Mouse (Mus musculus) monocyte, adult 5-6 weeks (primary cell): ENCODE measurements around the gene Itpk1. TPM values are rescaled to one million over a fixed set of nuclear protein-coding genes. Genes with fewer than 3 reads are reported as not detected.

Experiments used
- ATAC-seq: fragments of 153-309, 156-312 bp; replicated peaks from 2 replicates; pipeline ENCODE4 v1.8.0; 2017; ENCODE audit warnings: mild to moderate bottlenecking; ENCODE audit not compliant: low TSS enrichment, insufficient number of reproducible peaks, severe bottlenecking, poor library complexity, low FRiP score
- total RNA-seq: library from RNA; stranded (forward); fragments of 200-1000, 200-491, 200-594 nt; gene quantifications from 3 replicates; pipeline ENCODE4 v1.2.3, GENCODE M21; 2017

Gene Itpk1
- 21.2 to 31.3 TPM (median 22.5 TPM) in 3 replicates for total RNA-seq

DNA sequence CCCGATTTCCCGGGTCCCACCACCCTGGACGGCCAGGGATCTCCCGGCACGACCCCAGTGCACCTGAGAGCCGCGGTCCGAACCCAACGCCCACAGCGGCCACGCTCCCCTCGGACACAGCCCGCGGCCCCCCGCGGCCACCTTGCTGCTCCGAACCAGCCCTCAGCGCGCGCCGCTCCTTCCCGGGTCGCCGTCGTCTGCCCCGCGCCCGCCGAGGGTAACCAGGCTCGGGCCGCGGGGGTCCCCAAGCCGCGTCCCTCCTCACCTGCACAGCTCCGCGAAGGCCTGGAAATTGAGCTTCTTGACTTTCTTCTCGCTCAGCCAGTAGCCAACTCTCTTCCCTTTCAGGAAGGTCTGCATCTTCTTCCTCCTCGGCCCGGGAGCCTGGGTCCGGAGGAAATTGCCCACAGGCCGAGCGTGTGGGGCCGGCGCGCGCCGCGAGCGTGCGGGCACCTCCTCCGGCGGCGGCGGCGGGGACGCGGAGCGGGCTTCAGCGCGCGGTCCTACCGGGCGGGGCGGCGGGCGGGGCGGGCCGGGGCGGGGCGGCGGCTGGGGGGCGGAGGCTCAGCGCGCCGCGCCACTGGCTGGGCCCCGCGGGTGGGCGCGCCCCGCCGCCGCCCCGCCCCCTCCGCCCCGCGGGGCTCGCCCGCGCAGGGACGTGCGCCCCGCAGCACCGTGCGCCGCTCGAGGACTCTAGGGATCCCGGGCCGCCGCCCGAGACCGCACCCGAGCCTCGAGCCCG is at the start of gene Itpk1:
TSS of gene Itpk1 (minus strand) at position 474 of the 742 bp plus-strand sequence.
- ATAC-seq, result no peak

- no peak for ATAC-seq
Observed at GRCm38 (mm10) chr12:102748256-102748655, 43.5 kb upstream of the Itpk1 start.

GRCm38 (mm10) chr12:102744839-102745238 is 40.1 kb upstream of the Itpk1 start:
- peak; percentile 76 for ATAC-seq

DNA sequence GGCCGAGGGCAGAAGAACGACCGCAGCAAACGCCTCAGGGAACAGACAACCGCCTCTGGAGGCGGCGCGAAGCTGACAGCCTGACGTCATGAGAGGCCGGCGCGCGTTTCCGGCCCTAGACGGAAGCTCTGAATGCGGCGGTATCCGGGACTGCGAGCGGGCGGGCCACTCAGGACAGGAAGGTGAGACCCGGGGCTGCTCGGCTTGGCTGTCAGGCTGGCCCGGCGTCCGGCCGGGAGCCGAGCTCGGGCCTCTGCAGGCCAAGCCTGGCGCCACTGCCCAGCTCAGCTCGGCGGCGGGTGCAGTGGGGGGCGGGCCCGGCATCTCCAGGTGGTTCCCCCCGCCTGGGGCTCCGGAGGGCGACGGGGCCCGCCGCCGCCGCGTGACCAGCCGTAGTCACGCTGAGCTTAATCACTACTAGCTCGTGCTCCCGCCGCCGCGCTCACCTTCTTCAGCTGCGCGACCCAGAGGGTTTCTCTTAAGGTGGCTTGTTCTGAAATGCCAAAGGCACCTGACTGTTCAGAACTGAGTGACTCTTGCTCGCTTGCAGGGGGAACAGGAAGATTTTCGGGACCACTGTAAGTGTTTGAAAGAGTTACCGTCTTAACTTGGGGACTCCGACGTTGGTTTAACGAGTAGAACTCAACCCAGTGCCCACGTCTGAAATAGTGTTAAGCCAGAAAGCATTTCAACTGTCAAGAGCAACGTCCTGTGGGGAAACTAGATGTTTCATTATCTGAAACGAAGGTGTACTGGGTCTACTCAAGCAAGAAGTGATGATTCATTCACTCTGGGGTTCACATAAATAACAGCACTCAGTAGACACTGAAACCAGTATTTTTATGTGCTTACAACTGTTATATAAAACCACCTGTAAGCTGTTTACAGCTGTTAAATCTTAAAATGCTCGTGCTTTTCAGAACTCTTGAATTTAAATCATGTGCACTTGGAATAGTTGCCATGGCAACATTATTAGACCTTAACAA is 39.2 kb upstream of the Itpk1 start, which contains the start of the genes Moap1 and Tmem251:
TSS of gene Moap1 (minus strand) at position 73 of the 986 bp plus-strand sequence.
TSS of gene Tmem251 (plus strand) at position 174 of the 986 bp plus-strand sequence.
- ATAC-seq, result peak; percentile 82

DNA sequence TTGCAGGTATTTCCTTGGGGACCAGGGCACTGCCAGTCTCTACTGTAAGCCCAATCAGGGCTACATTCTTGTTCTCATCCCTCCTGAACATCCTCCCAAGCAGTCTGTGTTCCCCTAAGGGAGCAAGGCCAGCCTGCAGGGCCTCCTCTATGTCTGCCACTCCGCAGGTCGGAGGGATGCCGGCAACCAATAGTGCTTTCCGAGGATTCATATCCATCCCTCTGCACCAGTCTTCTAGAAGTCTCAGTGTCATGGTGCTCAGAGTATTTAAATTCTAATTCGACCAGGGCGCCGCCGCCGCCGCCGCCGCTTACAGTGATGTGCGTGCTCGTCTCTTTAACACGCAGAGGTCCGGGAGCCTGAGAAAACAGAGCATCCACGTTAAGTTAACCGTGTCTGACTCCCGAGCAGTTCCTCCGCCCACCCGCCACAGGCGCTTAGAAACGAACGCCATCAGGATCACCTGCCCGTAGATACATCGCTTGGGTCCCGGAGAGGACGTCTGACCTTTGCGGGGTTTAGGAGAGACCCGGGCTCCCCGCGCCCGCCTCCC is 38.4 kb upstream of the Itpk1 start:
- no peak; the same call in 1 of the 2 replicates for ATAC-seq

- ATAC-seq, result no peak
Observed at GRCm38 (mm10) chr12:102742056-102742455, 37.3 kb upstream of the Itpk1 start.

- no peak for ATAC-seq
Observed at GRCm38 (mm10) chr12:102740285-102740684, 35.6 kb upstream of the Itpk1 start.

DNA sequence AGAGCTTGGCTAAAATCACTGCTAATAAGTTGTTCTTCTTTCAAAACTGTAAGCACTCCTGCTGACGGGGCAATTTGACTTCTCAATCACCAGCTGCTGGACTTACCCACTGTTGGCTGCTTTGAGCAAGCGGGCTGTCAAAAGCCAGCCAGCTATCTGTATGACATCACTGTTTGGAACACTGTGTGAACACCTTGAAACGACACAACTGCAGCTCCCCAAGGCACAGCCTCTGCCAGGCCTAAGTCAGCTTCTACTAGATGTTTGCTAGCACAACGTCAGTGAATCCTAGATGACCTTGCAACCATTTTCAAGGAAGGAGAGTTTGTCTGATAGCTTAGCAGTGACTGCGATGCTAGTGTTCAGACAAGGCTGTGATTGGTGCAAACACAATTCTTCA is 34.4 kb upstream of the Itpk1 start:
- no peak for ATAC-seq

GRCm38 (mm10) chr12:102733381-102733780 is 28.7 kb upstream of the Itpk1 start:
- ATAC-seq, result peak; percentile 85

DNA sequence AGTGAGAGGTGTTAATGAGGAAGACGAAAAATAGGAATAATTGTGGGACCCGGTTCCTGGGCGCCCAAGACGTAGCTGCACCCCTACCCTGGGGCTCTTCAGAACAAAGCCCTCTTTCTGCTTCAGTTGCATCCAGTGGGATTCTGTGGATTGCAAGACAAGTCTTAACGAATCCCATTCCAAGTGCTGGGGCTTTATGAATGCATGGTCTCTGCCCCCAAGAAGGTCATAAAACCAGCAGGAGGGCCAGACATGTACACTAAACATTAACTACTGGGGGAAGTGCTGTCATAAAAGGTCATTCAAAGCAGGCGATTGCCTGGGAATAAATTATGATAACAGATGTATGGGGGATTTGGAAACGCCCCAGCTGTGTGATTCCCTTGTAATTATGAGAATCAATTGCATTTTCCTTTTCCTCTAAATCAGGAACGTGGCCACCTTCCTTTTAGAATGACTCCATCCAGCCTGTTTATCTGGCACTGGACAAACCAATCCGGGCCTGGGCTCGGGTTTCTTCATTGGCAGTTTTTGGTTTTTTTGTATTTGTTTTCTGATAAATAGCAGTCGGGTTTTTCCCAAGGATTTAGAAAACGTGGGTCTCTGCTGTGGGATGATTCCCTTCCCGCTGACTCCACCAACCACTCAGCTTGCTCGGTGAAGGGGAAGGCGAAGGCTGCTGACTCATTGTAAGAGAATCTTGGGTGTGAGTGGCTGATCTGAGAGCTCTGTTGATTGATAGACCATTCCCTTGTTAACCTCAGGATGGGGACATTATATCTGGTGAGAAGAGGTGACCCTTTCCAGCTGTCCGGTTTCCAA is 26.3 kb upstream of the Itpk1 start:
- no peak for ATAC-seq

DNA sequence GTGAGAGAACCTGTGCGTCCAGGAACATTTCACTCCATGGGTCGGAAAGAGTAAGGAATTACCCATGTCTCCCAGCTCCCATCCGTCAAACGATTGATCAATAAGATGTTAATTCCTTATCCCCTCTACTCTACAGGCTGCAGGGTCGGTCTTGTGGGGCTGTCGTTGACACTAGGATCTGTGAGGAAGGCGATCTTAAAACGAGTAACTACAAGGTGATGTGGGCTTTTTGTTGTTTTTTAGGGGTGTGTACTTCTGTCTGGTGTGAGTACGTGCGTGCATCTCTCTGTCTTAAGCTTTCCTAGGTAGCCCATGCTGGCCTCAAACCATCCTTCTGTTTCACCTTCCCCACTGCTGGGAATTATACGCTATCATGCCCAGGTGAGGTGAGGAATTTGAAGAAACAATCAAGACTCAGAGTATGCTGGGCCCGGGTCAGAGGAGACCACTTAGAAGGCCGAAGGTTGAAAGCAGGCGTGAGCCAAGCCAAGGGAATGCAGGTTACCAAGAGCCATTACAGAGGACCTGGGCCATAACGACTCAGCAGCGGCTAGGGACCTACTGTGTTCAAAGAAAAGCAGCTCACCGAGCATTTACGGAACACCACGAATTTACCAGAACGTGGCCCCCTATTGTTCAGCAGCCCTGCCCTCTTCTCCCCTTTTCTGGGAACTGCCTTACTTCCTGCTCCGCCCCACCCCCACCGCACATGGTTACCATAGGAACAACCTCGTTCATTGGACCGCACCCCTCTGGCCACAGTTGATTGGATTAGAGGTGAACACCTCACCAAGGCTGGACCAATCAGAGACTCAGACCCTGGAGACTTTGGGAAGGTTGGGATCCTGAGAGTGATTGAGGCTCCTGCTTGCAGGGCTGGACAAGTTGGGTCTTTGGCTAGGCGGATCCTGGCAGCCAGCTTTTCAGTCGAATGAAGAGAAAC is 25.4 kb upstream of the Itpk1 start:
- peak; percentile 54; the same call in 1 of the 2 replicates for ATAC-seq

DNA sequence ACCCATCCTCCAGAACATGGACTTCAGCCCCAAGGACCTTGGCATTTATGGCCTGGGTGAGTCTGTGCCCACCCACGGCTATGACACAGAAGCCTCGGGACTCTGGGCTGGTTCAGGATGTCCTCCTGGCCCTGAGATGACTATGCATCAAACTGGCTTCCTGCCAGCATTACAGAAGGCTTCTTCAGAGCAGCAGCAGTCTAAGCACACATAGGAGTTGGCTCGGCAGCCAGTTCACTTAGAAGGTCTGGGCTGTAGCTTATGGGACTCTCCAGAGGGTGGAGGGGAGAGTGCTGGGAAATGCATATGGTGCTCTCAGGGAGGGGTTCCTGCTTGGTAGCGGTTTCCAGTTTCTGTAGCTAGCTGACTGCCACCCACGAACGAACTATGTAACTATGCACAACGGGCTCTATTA is 21.0 kb upstream of the Itpk1 start:
- ATAC-seq, result no peak

DNA sequence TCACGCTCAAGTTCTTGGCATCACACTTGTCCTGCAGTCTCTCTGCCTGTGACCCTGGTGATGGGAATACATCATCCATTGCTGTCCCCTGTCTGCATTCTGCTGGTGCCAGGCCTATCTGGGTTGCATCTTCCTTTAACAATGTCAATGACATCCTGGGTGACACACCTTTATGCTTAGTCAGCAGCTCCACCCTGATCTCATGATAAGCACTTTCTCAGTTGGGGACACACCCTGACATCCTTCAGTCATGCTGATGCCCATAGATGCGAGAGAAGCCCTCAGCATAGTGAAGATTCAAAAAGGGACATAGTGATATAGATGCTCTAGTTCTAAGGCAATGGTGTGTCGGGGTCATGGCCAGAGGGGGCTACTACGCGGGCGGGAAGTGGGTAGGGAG is 20.4 kb upstream of the Itpk1 start:
- no peak for ATAC-seq

- no peak for ATAC-seq
Observed at GRCm38 (mm10) chr12:102723861-102724260, 19.1 kb upstream of the Itpk1 start.

DNA sequence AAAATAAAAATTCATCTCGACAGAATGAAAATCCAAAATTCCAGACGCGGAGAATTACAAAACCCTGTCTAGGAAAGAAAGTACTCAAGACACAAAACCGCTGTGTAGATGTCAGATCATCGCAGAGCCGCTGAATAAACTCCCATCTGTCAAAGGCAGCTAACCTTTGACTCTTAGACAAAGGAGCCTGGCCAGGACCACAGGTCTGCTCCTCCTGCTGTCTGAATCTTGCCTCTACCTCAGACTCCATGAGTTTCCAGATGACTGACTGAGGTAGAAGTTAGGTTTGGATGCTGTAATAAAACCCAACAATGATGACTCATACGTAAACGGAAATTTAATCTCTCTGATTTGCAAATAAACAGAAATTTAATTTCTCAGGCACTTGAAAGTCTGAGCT is 18.2 kb upstream of the Itpk1 start:
- no peak for ATAC-seq

- no peak for ATAC-seq
Observed at GRCm38 (mm10) chr12:102722451-102722850, 17.7 kb upstream of the Itpk1 start.

GRCm38 (mm10) chr12:102719552-102720315 is 15.0 kb upstream of the Itpk1 start:
- ATAC-seq, result peak; percentile 59; the same call in 1 of the 2 replicates
